Mouse (Mus musculus) limb, embryonic 10.5 days (tissue): ENCODE results near the gene Ctdsp2. TPM values are rescaled to one million over a fixed set of nuclear protein-coding genes. Genes with fewer than 3 reads are reported as not detected.
A peak's percentile ranks its signal among the peaks of the same experiment; 100 is the strongest.

Experiments
- DNase-seq: peaks from one replicate; pipeline ENCODE4 v3.0.0-alpha.2; 2017; ENCODE audit warnings: low spot score
- H3K27ac ChIP-seq: fragments of 300-500 bp; sonication (generic); 2 replicates; pipeline ENCODE4 v1.5.1; 2016; ENCODE audit warnings: mild to moderate bottlenecking
- H3K27me3 ChIP-seq: fragments of 300-500 bp; sonication (generic); 2 replicates; pipeline ENCODE4 v1.6.1; 2016; ENCODE audit warnings: low read depth, mild to moderate bottlenecking; ENCODE audit not compliant: poor library complexity, severe bottlenecking
- H3K36me3 ChIP-seq: fragments of 300-500 bp; sonication (generic); 2 replicates; pipeline ENCODE4 v1.6.1; 2016; ENCODE audit warnings: mild to moderate bottlenecking, moderate library complexity
- H3K4me1 ChIP-seq: fragments of 300-500 bp; sonication (generic); 2 replicates; pipeline ENCODE4 v1.6.1; 2016
- H3K4me3 ChIP-seq: fragments of 300-500 bp; sonication (generic); 2 replicates; pipeline ENCODE4 v1.5.1; 2016; ENCODE audit warnings: mild to moderate bottlenecking, moderate library complexity
- H3K9me3 ChIP-seq: fragments of 300-500 bp; sonication (generic); replicated peaks from 2 replicates; pipeline ENCODE4 v1.6.1; 2016; ENCODE audit warnings: mild to moderate bottlenecking
- WGBS: fragments of 180-500 bp; shearing (Covaris S2); methylation state at CpG from one replicate; pipeline ENCODE4 v1.1.7; 2016; 5-methylcytosine and 5-hydroxymethylcytosine counted together
- polyA plus RNA-seq: library from polyadenylated mRNA; unstranded; fragments of >200 nt; fragmentation: Nextera tagmentation; extraction: Ambion mirVana; gene quantifications from 2 replicates; pipeline ENCODE4 v1.2.1, GENCODE M21; 2016

The Ctdsp2 gene
- polyA plus RNA-seq, 1 experiment from 2014 or later, result 59.0 TPM

DNA sequence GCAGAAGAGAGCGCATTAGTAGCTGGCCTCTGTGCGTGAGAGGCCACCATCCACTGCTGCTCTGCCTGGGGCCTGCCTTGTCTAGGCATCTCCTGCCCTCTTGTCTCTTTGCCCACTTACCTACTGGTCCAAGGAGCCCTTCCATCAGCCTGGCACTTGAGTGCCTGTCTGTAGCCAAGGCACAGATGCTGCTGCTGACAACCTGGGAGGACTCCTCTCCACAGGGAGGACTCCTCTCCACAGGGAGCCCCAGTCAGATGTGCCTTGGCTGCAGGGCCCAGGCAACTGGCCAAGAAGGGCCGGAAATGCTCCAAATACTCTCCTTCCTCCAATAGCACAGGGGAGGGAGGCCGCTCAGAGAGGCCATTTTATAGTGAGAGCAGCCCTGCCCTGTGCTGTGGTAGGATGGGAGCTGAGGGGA is 8.0 kb downstream of the Ctdsp2 start:
- H3K27ac ChIP-seq, result 0 out of 2 replicates have a peak overlapping the region, but pooled peaks have one; percentile 9
- peaks cover 85% of the 10 kb centered on the region for H3K4me1 ChIP-seq
- H3K9me3 ChIP-seq, result no peaks in the 10 kb centered on the region
- no peak overlapping the region for H3K4me3 ChIP-seq
- 70% methylated on average over 4 of the region's 4 CpGs for WGBS
- peaks cover 52% of the 10 kb centered on the region for H3K36me3 ChIP-seq
- H3K27me3 ChIP-seq, result no peaks in the 10 kb centered on the region
- no peak for DNase-seq

DNA sequence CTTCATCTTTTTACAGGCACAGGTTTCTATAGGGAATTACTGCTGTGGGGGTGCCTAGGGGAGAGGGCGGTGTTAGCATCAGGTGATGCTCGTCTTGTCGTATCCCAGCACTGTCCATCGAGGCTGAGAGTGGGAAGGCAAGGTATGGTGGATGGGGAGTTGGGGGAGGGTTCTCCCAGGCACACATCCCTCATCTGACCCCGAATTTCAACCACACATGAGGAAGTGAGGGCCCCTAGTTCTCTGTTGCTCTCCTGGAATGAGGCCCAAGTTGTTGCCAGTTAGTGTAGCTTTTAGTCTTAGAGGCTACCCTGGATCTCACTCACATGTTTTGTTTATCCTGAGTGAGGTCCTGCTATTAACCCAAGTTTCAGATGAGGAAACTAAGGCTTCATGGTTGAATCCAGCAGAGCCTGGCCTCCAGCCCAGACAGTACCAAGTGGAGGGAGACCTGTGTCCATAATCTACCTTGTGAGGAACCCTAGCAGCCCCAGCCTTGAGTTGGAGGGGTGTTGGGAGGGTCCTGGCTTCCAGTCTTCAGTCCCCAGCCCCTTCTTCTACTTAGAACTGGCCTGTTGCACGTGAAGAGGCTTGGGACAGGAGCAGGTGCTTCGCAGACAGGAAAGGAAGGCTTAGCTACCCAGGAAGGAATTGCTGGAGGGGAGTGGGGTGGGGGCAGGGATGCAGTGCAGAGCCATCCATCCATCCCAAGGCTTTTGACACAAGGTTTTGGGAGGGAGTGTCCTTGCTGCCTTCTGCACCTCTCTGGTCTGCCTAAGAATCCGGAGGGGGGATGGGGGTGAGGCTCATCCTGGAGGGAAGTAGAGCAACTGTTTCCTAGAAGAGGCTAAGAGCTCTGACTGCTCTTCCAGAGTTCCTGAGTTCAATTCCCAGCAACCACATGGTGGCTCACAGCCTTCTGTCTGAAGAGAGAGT is 8.9 kb downstream of the Ctdsp2 start:
- Histone ChIP-seq H3K27me3 (no peaks in the 10 kb centered on the region), H3K4me1 (peaks cover 80% of the 10 kb centered on the region), H3K9me3 (no peaks in the 10 kb centered on the region), H3K36me3 (peaks cover 59% of the 10 kb centered on the region), H3K27ac (no peak overlapping the region), H3K4me3 (no peak overlapping the region)
- no peak for DNase-seq
- 58% methylated on average over 8 of the region's 8 CpGs for WGBS

DNA sequence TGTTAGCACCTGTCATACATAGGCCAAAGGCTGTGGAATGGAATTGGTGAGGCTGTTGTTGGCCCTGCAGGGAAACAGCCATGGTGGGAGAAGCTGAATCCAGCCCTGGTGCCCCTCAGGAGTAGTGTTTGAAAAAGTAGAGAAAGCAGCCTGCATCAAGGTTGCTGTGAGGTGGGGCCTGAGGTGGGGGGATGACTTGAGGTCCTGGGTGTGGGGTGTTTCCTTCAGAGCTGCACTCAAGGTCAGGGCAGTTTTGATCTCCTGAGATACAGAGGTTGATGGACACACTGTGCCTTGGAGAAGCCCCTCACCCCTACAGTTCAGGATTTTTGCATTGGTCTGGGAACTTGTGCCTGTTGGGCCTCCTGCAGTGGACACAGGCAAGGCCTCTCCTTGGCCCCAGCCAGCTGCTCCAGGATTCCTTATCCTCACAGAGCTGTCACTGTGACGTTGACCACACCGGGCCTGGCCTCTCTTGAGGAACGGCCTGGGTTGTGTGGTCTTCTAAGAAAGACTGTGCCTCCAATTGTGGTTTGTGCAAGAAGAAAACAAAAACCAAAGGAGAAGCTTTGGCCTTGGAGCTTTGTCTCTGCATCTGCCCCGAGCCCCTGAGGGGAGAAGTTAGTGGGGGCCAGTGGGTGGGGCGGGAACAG is 10.1 kb downstream of the Ctdsp2 start:
- no peaks in the 10 kb centered on the region for H3K27me3 ChIP-seq
- peaks cover 68% of the 10 kb centered on the region for H3K4me1 ChIP-seq
- no peak overlapping the region for H3K4me3 ChIP-seq
- H3K27ac ChIP-seq, result 0 out of 2 replicates have a peak overlapping the region, but pooled peaks have one; percentile 10
- no peak for DNase-seq
- peaks cover 62% of the 10 kb centered on the region for H3K36me3 ChIP-seq
- 53% methylated on average over 5 of the region's 5 CpGs for WGBS
- H3K9me3 ChIP-seq, result no peaks in the 10 kb centered on the region

DNA sequence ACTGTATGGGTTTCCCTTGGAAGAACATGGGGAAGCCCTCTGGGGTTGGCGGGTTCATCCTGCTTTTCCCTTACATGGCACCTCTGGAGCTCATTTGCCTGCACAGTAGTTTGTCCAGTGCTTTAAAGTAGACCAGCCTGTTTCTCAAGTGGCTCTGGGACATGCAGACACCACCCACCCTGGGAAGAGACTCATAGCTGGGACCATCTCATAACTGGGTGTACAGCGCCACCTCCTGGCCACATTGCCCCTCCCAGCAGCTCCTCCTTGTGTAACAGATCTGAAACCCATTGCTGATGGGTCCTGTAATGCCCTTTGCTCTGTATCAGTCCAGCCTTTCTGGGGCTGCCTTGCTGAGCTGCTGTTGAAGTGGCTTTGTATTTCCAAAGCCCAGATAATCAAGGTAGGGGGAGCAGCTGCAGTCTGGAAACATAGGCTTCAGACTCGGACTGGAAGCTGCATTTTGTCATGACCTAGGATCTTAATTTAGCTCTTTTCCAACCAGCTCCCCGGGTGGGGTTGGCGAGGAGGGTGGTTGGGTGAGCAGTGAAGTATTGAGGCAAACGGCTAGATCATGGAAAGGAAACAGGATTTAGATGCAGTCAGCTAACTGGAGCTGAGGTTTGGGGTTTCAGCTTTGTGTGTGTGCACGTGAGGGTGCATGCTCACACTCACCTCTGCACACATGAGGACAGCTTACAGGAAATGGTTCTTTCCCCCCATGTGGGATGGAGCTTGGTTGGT is 12.0 kb downstream of the Ctdsp2 start:
- H3K4me3 ChIP-seq, result no peak overlapping the region
- peak; percentile 94 for DNase-seq
- no peaks in the 10 kb centered on the region for H3K9me3 ChIP-seq
- no peak overlapping the region for H3K27ac ChIP-seq
- 63% methylated on average over 7 of the region's 7 CpGs for WGBS
- H3K27me3 ChIP-seq, result no peaks in the 10 kb centered on the region
- peaks cover 58% of the 10 kb centered on the region for H3K4me1 ChIP-seq
- peaks cover 64% of the 10 kb centered on the region for H3K36me3 ChIP-seq

DNA sequence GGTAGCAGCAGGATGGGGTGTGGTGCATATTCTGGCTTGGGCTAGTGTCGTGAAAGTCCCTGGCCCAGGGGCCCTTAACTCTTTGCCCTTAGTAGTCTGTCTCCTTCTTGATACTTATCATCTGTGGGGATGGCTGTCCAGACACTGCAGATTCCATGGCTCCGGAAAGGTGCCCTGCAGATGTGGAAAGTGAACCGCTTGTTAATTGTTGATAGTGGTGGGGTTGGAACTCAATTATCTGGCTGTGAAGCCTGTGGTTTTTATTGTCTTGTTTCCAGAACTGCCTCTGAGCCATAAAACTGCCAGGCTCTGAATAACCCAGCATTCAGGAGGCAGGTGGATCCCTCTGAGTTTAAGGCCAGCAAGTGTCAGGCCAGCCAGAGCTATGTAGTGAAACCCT is 13.2 kb downstream of the Ctdsp2 start:
- Histone ChIP-seq H3K27me3 (no peaks in the 10 kb centered on the region), H3K36me3 (peaks cover 64% of the 10 kb centered on the region), H3K4me1 (peaks cover 46% of the 10 kb centered on the region), H3K9me3 (no peaks in the 10 kb centered on the region), H3K27ac (no peak overlapping the region), H3K4me3 (no peak overlapping the region)
- DNase-seq, result no peak
- WGBS, result 49% methylated on average over 3 of the region's 3 CpGs

DNA sequence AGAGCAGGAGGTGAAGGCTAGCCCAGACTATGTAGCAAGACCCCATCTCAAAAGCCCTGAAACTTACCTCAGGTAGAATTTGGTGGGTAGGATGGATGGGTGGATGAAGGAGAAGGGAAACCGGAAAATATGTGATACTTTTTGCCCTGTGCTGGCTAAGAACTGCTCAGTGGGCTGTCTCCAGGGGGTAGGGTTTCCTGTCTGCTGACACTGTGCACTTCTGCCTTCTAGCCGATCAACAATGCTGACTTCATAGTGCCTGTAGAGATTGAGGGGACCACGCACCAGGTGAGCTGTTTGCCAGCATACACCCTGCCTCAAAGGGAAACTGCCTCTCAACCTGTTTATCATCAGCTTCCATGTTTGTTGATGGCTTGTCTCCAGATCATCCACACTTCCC is 15.1 kb downstream of the Ctdsp2 start:
- Histone ChIP-seq H3K4me1 (peaks cover 27% of the 10 kb centered on the region), H3K4me3 (no peak overlapping the region), H3K9me3 (no peaks in the 10 kb centered on the region), H3K27me3 (no peaks in the 10 kb centered on the region), H3K27ac (no peak overlapping the region), H3K36me3 (peaks cover 73% of the 10 kb centered on the region)
- no peak for DNase-seq
- WGBS, result 91% methylated on average over 3 of the region's 3 CpGs

DNA sequence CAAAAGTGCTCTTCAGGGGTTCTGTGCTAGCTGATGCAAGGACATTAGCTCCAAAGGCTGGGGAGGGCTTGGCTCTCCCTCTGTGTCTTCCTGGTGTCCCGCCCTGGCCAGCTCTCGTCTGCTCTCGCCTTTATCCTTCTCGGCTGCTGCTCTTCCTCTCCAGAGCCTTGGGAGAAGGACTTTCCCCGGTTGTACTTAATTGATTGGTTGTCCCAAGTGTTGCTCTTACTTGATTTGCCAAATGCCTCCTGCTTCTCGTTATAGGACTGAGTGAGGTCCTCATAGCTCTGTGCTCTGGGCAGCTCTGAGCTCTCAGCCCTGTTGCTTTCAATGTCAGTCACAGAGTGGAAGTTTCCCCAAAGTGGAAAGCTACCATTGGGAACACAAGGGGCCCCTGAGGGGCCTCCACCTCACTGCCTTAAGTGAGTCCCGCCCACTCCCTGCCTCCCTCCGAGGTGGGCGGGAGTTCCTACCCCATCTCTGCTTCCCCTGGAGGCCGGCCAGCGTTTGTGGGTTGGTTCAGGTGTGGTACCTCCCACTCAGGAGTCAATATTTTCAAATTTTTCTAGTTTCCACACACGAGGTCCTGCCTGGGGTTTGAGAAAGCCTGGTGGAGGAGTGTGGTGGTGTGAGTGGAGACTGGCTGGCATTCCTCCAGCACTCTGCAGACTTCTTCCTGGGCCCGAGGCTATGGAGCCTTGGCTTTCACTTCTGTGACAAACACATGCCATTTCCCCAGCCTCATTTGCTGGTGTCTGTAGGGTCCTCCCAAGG is 19.0 kb downstream of the Ctdsp2 start:
- H3K36me3 ChIP-seq, result peaks cover 73% of the 10 kb centered on the region
- H3K27me3 ChIP-seq, result no peaks in the 10 kb centered on the region
- WGBS, result 76% methylated on average over 13 of the region's 13 CpGs

DNA sequence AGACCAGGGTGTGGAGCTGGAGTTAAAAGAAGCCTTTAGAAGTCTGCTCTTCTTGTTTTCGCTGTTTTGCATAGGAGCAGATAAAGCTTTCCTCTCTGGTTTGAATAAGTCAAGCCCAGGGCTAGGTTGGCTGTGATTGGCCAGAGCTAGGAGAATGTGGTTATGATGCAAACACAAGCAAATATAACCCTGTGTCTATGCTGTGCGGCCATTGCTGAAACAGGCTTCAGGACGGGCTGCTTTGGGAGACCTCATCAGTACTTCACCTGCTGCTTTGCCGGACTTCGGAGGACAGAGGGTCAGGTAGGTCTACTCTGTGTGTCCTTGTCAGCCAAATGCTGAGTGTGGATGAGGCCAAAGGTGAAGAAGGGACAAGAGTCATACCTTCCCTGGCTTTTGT is 22.0 kb downstream of the Ctdsp2 start, which contains the start of gene Avil:
TSS of gene Avil (plus strand) at position 181 of the 400 bp plus-strand sequence.
- 90% methylated on average over 5 of the region's 5 CpGs for WGBS
- Histone ChIP-seq H3K36me3 (peaks cover 43% of the 10 kb centered on the region), H3K27ac (no peak within 1 kb of the TSS), H3K4me1 (no peaks in the 10 kb centered on the region), H3K27me3 (no peaks in the 10 kb centered on the region), H3K9me3 (no peaks in the 10 kb centered on the region), H3K4me3 (no peak within 1 kb of the TSS)
- DNase-seq, result no peak

More for the DNA sequence above, 19.0 kb downstream of the Ctdsp2 start:
- DNase-seq, result no peak
- H3K9me3 ChIP-seq, result no peaks in the 10 kb centered on the region
- H3K27ac ChIP-seq, result no peak overlapping the region
- H3K4me3 ChIP-seq, result no peak overlapping the region
- 0 out of 2 replicates have a peak, but pooled peaks cover 4% of the 10 kb centered on the region for H3K4me1 ChIP-seq

DNA sequence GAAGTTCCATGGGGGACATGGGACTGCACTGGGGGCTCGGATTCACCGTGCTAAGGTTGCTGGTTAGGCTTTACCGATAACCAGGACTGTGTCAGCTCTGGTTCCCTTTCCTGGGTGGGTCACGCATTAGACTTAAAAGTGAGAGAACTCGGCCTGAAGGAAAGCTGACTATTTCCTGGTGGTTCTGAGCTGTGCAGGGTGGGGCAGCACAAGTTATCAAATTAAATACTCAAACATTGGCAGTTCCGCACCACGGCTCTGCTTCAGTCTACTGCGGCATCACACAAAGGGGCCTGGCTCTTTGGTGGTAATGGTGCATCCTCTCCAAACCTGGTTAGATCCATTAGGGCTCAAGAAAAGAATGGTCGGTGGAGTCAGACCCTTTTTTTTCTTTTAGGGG is 22.8 kb downstream of the Ctdsp2 start:
- no peaks in the 10 kb centered on the region for H3K9me3 ChIP-seq
- no peak overlapping the region for H3K4me3 ChIP-seq
- H3K4me1 ChIP-seq, result peaks cover 3% of the 10 kb centered on the region; the same call in 1 of the 2 replicates
- no peaks in the 10 kb centered on the region for H3K27me3 ChIP-seq
- H3K27ac ChIP-seq, result no peak overlapping the region
- H3K36me3 ChIP-seq, result peaks cover 35% of the 10 kb centered on the region
- 86% methylated on average over 9 of the region's 9 CpGs for WGBS
- no peak for DNase-seq

DNA sequence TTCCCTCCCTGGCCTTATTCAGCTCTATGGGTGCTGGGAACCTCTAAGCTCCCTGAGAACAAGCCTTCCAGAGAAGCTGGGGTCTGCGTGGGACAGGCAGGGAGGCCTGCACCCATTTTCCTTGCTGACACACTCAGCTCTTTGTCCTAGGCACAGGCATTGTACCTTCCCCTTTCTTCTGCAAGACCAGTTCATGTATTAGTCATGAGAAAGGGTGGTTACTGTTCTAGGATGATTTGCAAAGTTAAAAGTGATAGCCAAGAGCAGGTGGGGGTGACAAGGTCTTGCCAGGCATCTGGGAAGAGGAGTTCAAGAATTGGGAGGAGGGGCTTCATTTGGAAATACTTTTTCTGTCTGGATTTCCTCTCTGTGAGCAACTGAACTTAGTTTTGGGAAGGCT is 23.5 kb downstream of the Ctdsp2 start:
- no peak overlapping the region for H3K27ac ChIP-seq
- no peak for DNase-seq
- WGBS, result 86% methylated on average over 1 of the region's 1 CpGs
- H3K27me3 ChIP-seq, result no peaks in the 10 kb centered on the region
- H3K4me3 ChIP-seq, result no peak overlapping the region
- peaks cover 8% of the 10 kb centered on the region; the same call in 1 of the 2 replicates for H3K4me1 ChIP-seq
- H3K36me3 ChIP-seq, result peaks cover 34% of the 10 kb centered on the region
- no peaks in the 10 kb centered on the region for H3K9me3 ChIP-seq

DNA sequence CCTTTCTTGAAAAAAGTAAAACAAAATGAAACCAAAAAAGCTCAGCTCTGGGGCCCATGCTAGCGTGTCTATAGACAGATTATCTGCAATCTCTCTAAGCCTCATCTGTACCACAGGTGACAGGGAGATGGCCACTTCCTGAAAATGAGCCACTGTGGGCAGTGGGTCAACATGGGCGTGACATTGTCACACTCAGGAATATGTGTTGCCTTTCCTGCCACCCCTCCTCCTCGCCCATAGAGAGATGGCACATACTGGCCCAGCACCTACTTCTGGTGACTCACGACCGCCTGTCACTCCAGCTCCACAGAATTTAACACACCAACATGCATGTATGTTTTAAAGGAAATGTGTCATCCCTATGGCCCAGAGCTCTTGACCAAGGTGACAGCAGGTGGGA is 24.2 kb downstream of the Ctdsp2 start:
- Histone ChIP-seq H3K4me1 (peaks cover 8% of the 10 kb centered on the region; the same call in 1 of the 2 replicates), H3K36me3 (peaks cover 27% of the 10 kb centered on the region), H3K9me3 (no peaks in the 10 kb centered on the region), H3K4me3 (no peak overlapping the region), H3K27ac (no peak overlapping the region), H3K27me3 (no peaks in the 10 kb centered on the region)
- DNase-seq, result no peak
- 92% methylated on average over 5 of the region's 5 CpGs for WGBS

DNA sequence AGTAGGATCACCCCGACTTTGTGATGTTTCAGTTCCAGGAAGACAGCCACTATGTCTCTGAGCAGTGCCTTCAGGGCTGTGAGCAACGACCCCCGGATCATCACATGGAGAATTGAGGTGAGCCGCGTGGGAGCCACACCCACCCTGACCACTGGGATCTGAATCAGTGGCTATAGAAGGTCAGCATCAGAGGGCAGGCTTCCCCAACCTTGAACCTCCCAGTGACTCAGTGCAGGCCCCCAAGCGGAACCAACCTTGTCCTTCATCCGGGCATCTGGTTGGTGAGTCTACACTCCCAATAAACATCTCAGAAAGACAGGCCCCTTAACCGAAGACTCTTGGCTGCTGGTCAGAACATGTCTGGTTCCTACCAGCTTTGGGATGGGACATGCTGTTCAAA is 24.8 kb downstream of the Ctdsp2 start:
- Histone ChIP-seq H3K27me3 (no peaks in the 10 kb centered on the region), H3K36me3 (peaks cover 21% of the 10 kb centered on the region), H3K4me1 (peaks cover 8% of the 10 kb centered on the region; the same call in 1 of the 2 replicates), H3K9me3 (no peaks in the 10 kb centered on the region), H3K4me3 (no peak overlapping the region), H3K27ac (no peak overlapping the region)
- DNase-seq, result no peak
- WGBS, result 92% methylated on average over 8 of the region's 8 CpGs
